ENCODE assay signal across 8 mouse cellular contexts in genomic region chr17:36826002-36826401, GRCm38 (mm10). TPM values are rescaled to one million over a fixed set of nuclear protein-coding genes. Genes with fewer than 3 reads are reported as not detected.
DNase-seq lines count a peak whose midpoint lies in the region; ATAC-seq and TF ChIP-seq lines count a peak whose summit lies in the region.
"Not testable (repeated sequence)": the region's sequence is repeated elsewhere in the genome, so short reads cannot be mapped to it uniquely, and the experiment has no call there.

No protein-coding gene starts in this region.

- H3K4me2 ChIP-seq in forebrain, postnatal 0 days (ENCODE audit: low read depth), result peak overlapping the region; percentile 40
- H3K4me2 ChIP-seq in liver, postnatal 0 days (ENCODE audit: low read depth, low read length); neural tube, embryonic 14.5 days (ENCODE audit: low read depth, low read length): not testable (repeated sequence)

- ATAC-seq in forebrain, postnatal 0 days, result peak; percentile 91
- peak; percentile 77 to 81 for ATAC-seq in hematopoietic stem cell, adult 5-6 weeks (replicated peaks in 1 of 2; ENCODE audit: insufficient read depth in 1 of 2, low FRiP score in 2 of 2, low TSS enrichment in 1 of 2, low read depth in 1 of 2, poor library complexity in 2 of 2, severe bottlenecking in 2 of 2)
- ATAC-seq in liver, postnatal 0 days, result peak; percentile 68
- ATAC-seq in neural tube, embryonic 14.5 days (ENCODE audit: low read depth), result peak; percentile 92

- WGBS in cerebellum, adult 2 months, result 3% methylated on average over 5 of the region's 5 CpGs
- WGBS in forebrain, postnatal 0 days, result 10% methylated on average over 5 of the region's 5 CpGs
- WGBS in liver, postnatal 0 days (ENCODE audit: insufficient replicate concordance), result 21% methylated on average over 5 of the region's 5 CpGs
- 12% methylated on average over 5 of the region's 5 CpGs for WGBS in neural tube, embryonic 14.5 days

- not testable (repeated sequence) for H3K27ac ChIP-seq in ES-Bruce4 (ENCODE audit: insufficient read depth, low read length); cerebellum, adult 2 months (ENCODE audit: insufficient read depth, low read length); forebrain, postnatal 0 days (ENCODE audit: low read depth, low read length); layer of hippocampus, adult 2 months; liver, postnatal 0 days (ENCODE audit: low read depth); neural tube, embryonic 14.5 days (ENCODE audit: low read depth, low read length); testis, adult 2 months (ENCODE audit: control insufficient read depth, insufficient read depth, low read depth, low read length)

- TF ChIP-seq POLR2A in ES-Bruce4 (IDR thresholded peaks at IDR 0.05; ENCODE audit: insufficient read depth, low read length); cerebellum, adult 2 months (IDR thresholded peaks at IDR 0.05; ENCODE audit: borderline replicate concordance, insufficient read depth, low read length); testis, adult 2 months (IDR thresholded peaks at IDR 0.05; ENCODE audit: control insufficient read depth, low read depth, low read length): not testable (repeated sequence)

- H3K9me3 ChIP-seq in ES-Bruce4 (replicated peaks; ENCODE audit: control insufficient read depth, insufficient read depth, low read length, poor library complexity, severe bottlenecking); forebrain, postnatal 0 days (ENCODE audit: low read length); liver, postnatal 0 days (ENCODE audit: low read length); neural tube, embryonic 14.5 days (ENCODE audit: control insufficient read depth, low read length): not testable (repeated sequence)

- H3K9ac ChIP-seq in ES-Bruce4 (ENCODE audit: low read depth, poor library complexity, severe bottlenecking); forebrain, postnatal 0 days; liver, postnatal 0 days (replicated peaks); neural tube, embryonic 14.5 days (replicated peaks; ENCODE audit: low read depth, low read length): not testable (repeated sequence)

- H3K4me1 ChIP-seq in ES-Bruce4 (ENCODE audit: control insufficient read depth, insufficient read depth, low read length); cerebellum, adult 2 months (ENCODE audit: control insufficient read depth, insufficient read depth, low read length); forebrain, postnatal 0 days (ENCODE audit: insufficient read depth); liver, postnatal 0 days (ENCODE audit: insufficient read depth); neural tube, embryonic 14.5 days (ENCODE audit: control insufficient read depth, insufficient read depth, low read length); testis, adult 2 months (ENCODE audit: control insufficient read depth, insufficient read depth, low read length): not testable (repeated sequence)

- TF ChIP-seq CTCF in ES-Bruce4 (IDR thresholded peaks at IDR 0.05; ENCODE audit: low read depth, low read length), result peak; percentile 61
- peak; percentile 55 for TF ChIP-seq CTCF in cerebellum, adult 2 months (IDR thresholded peaks at IDR 0.05; ENCODE audit: borderline replicate concordance, insufficient read depth, low read depth, low read length)
- peak; percentile 83 for TF ChIP-seq CTCF in forebrain, postnatal 0 days (IDR thresholded peaks at IDR 0.05; ENCODE audit: low read depth)
- TF ChIP-seq CTCF in layer of hippocampus, adult 2 months (conservative IDR thresholded peaks at IDR 0.05), result peak; percentile 82
- peak; percentile 87 for TF ChIP-seq CTCF in liver, postnatal 0 days (IDR thresholded peaks at IDR 0.05; ENCODE audit: low read depth)
- TF ChIP-seq CTCF in testis, adult 2 months (IDR thresholded peaks at IDR 0.05; ENCODE audit: control insufficient read depth, insufficient read depth, insufficient replicate concordance, low read depth, low read length), result peak; percentile 52; the same call in 1 of the 2 replicates

- not testable (repeated sequence) for H3K36me3 ChIP-seq in ES-Bruce4 (ENCODE audit: control insufficient read depth, insufficient read depth, low read length, poor library complexity, severe bottlenecking); forebrain, postnatal 0 days (ENCODE audit: insufficient read depth); liver, postnatal 0 days (replicated peaks; ENCODE audit: insufficient read depth, low read length); neural tube, embryonic 14.5 days (ENCODE audit: control insufficient read depth, insufficient read depth, low read length); testis, adult 2 months (ENCODE audit: control insufficient read depth, insufficient read depth, low read length)

- H3K27me3 ChIP-seq in ES-Bruce4 (ENCODE audit: control insufficient read depth, insufficient read depth, low read length, poor library complexity, severe bottlenecking); cerebellum, adult 2 months (ENCODE audit: control insufficient read depth, insufficient read depth, low read length); forebrain, postnatal 0 days (ENCODE audit: insufficient read depth, low read length); liver, postnatal 0 days (ENCODE audit: insufficient read depth, low read length); neural tube, embryonic 14.5 days (ENCODE audit: control insufficient read depth, insufficient read depth, low read length); testis, adult 2 months (ENCODE audit: control insufficient read depth, insufficient read depth, low read length): not testable (repeated sequence)

- not testable (repeated sequence) for H3K4me3 ChIP-seq in ES-Bruce4 (ENCODE audit: low read depth, low read length); cerebellum, adult 2 months (replicated peaks; ENCODE audit: insufficient read depth, low read depth, low read length); forebrain, postnatal 0 days (ENCODE audit: low read depth, low read length); liver, postnatal 0 days (ENCODE audit: low read depth, low read length); neural tube, embryonic 14.5 days (ENCODE audit: low read depth, low read length); testis, adult 2 months (ENCODE audit: control insufficient read depth, low read depth, low read length)
- peak overlapping the region; percentile 27; the same call in 1 of the 2 replicates for H3K4me3 ChIP-seq in layer of hippocampus, adult 2 months

- peak; percentile 81 to 85 for DNase-seq in cerebellum, adult 2 months
- DNase-seq in forebrain, postnatal 0 days, result peak; percentile 93
- peak; percentile 82 to 84 for DNase-seq in layer of hippocampus, adult 2 months (ENCODE audit: low spot score in 2 of 2)
- peak; percentile 77 for DNase-seq in liver, postnatal 0 days

- TF ChIP-seq EP300 in ES-Bruce4 (IDR thresholded peaks at IDR 0.05; ENCODE audit: insufficient read depth, low read depth, low read length); liver, postnatal 0 days (IDR thresholded peaks at IDR 0.05; ENCODE audit: low read depth): not testable (repeated sequence)

RNA-seq across cellular contexts. Expression of gene Trim26, which starts 10.9 kb away (rescaled TPM):
- 46.2 and 53.2 TPM in 2 replicates for polyA plus RNA-seq in ES-Bruce4 (2011; ENCODE audit: insufficient read depth, insufficient read length, low read depth, missing spikeins)
- 29.4 and 29.9 TPM in 2 replicates for polyA plus RNA-seq in cerebellum, adult 2 months (2012; rRNA removed)
- 19.3 and 30.6 TPM in 2 replicates for total RNA-seq in forebrain, postnatal 0 days (2014; rRNA removed)
- polyA plus RNA-seq in forebrain, postnatal 0 days (2015; fragmentation: Nextera tagmentation; extraction: Ambion mirVana), result 21.3 and 36.6 TPM in 2 replicates
- 22.2 and 27.6 TPM in 2 replicates for total RNA-seq in hematopoietic stem cell, adult 5-6 weeks (2017)
- 10 to 100 TPM; 22.5 to 26.1 TPM for total RNA-seq in layer of hippocampus, adult 2 months (2021)
- 16.8 and 19.1 TPM in 2 replicates for polyA plus RNA-seq in liver, postnatal 0 days (2015; fragmentation: Nextera tagmentation; extraction: Ambion mirVana)
- 42.2 and 47.2 TPM in 2 replicates for polyA plus RNA-seq in neural tube, embryonic 14.5 days (2014; fragmentation: Nextera tagmentation; extraction: Ambion mirVana)
- 18.5 and 22.0 TPM in 2 replicates for polyA plus RNA-seq in testis, adult 2 months (2012; rRNA removed)

RNA-seq across cellular contexts. Expression of gene H2-M10.6, which starts 14.0 kb away (rescaled TPM):
- not detected in 2 replicates for polyA plus RNA-seq in ES-Bruce4 (2011; ENCODE audit: insufficient read depth, insufficient read length, low read depth, missing spikeins)
- polyA plus RNA-seq in cerebellum, adult 2 months (2012; rRNA removed), result not detected in 2 replicates
- not detected in 2 replicates for total RNA-seq in forebrain, postnatal 0 days (2014; rRNA removed)
- polyA plus RNA-seq in forebrain, postnatal 0 days (2015; fragmentation: Nextera tagmentation; extraction: Ambion mirVana), result not detected in 2 replicates
- total RNA-seq in hematopoietic stem cell, adult 5-6 weeks (2017), result not detected in 2 replicates
- total RNA-seq in layer of hippocampus, adult 2 months (2021), result not detected
- not detected in 2 replicates for polyA plus RNA-seq in liver, postnatal 0 days (2015; fragmentation: Nextera tagmentation; extraction: Ambion mirVana)
- polyA plus RNA-seq in neural tube, embryonic 14.5 days (2014; fragmentation: Nextera tagmentation; extraction: Ambion mirVana), result not detected in 2 replicates
- not detected in 2 replicates for polyA plus RNA-seq in testis, adult 2 months (2012; rRNA removed)

RNA-seq across cellular contexts. Expression of gene Trim15, which starts 41.0 kb away (rescaled TPM):
- polyA plus RNA-seq in ES-Bruce4 (2011; ENCODE audit: insufficient read depth, insufficient read length, low read depth, missing spikeins), result not detected in 2 replicates
- polyA plus RNA-seq in cerebellum, adult 2 months (2012; rRNA removed), result 0.14 and 0.15 TPM in 2 replicates
- total RNA-seq in forebrain, postnatal 0 days (2014; rRNA removed), result 0.15 and 0.19 TPM in 2 replicates
- polyA plus RNA-seq in forebrain, postnatal 0 days (2015; fragmentation: Nextera tagmentation; extraction: Ambion mirVana), result 0.23 and 0.31 TPM in 2 replicates
- total RNA-seq in hematopoietic stem cell, adult 5-6 weeks (2017), result not detected in 2 replicates
- not detected for total RNA-seq in layer of hippocampus, adult 2 months (2021)
- polyA plus RNA-seq in liver, postnatal 0 days (2015; fragmentation: Nextera tagmentation; extraction: Ambion mirVana), result 0.12 TPM in 1 of 2 replicates, not detected in the other
- polyA plus RNA-seq in neural tube, embryonic 14.5 days (2014; fragmentation: Nextera tagmentation; extraction: Ambion mirVana), result 0.25 and 0.90 TPM in 2 replicates
- not detected in 2 replicates for polyA plus RNA-seq in testis, adult 2 months (2012; rRNA removed)

RNA-seq across cellular contexts. Expression of gene Trim10, which starts 43.4 kb away (rescaled TPM):
- polyA plus RNA-seq in ES-Bruce4 (2011; ENCODE audit: insufficient read depth, insufficient read length, low read depth, missing spikeins), result not detected in 2 replicates
- 0.06 and 0.13 TPM in 2 replicates for polyA plus RNA-seq in cerebellum, adult 2 months (2012; rRNA removed)
- total RNA-seq in forebrain, postnatal 0 days (2014; rRNA removed), result 0.15 TPM in 1 of 2 replicates, not detected in the other
- 0.14 and 0.22 TPM in 2 replicates for polyA plus RNA-seq in forebrain, postnatal 0 days (2015; fragmentation: Nextera tagmentation; extraction: Ambion mirVana)
- total RNA-seq in hematopoietic stem cell, adult 5-6 weeks (2017), result 1.1 and 3.9 TPM in 2 replicates
- not detected for total RNA-seq in layer of hippocampus, adult 2 months (2021)
- polyA plus RNA-seq in liver, postnatal 0 days (2015; fragmentation: Nextera tagmentation; extraction: Ambion mirVana), result 85.7 and 86.7 TPM in 2 replicates
- 1.1 and 1.3 TPM in 2 replicates for polyA plus RNA-seq in neural tube, embryonic 14.5 days (2014; fragmentation: Nextera tagmentation; extraction: Ambion mirVana)
- 0.04 TPM in 1 of 2 replicates, not detected in the other for polyA plus RNA-seq in testis, adult 2 months (2012; rRNA removed)

RNA-seq across cellular contexts. Expression of gene H2-M10.5, which starts 53.3 kb away (rescaled TPM):
- not detected in 2 replicates for polyA plus RNA-seq in ES-Bruce4 (2011; ENCODE audit: insufficient read depth, insufficient read length, low read depth, missing spikeins)
- not detected in 2 replicates for polyA plus RNA-seq in cerebellum, adult 2 months (2012; rRNA removed)
- not detected in 2 replicates for total RNA-seq in forebrain, postnatal 0 days (2014; rRNA removed)
- polyA plus RNA-seq in forebrain, postnatal 0 days (2015; fragmentation: Nextera tagmentation; extraction: Ambion mirVana), result not detected in 2 replicates
- not detected in 2 replicates for total RNA-seq in hematopoietic stem cell, adult 5-6 weeks (2017)
- total RNA-seq in layer of hippocampus, adult 2 months (2021), result not detected
- polyA plus RNA-seq in liver, postnatal 0 days (2015; fragmentation: Nextera tagmentation; extraction: Ambion mirVana), result not detected in 2 replicates
- polyA plus RNA-seq in neural tube, embryonic 14.5 days (2014; fragmentation: Nextera tagmentation; extraction: Ambion mirVana), result not detected in 2 replicates
- not detected in 2 replicates for polyA plus RNA-seq in testis, adult 2 months (2012; rRNA removed)
